Comparison of ENCODE assay signal across 8 mouse cellular contexts in genomic region chr2:25877736-25878268, GRCm38 (mm10). TPM values are rescaled to one million over a fixed set of nuclear protein-coding genes. Genes with fewer than 3 reads are reported as not detected.
DNase-seq lines count a peak whose midpoint lies in the region; ATAC-seq lines count a peak whose summit lies in the region.
"Had no signal": no experiment of that assay in that cellular context is flagged by ENCODE, and none has a peak within 500 bp of the region (broad histone marks: within the 10 kb centered on the region; RNA-seq: fewer than 3 reads in every experiment).

No protein-coding gene starts in this region.

- no peaks in the 10 kb centered on the region; the same call in none of the 2 replicates for H3K4me1 ChIP-seq in lung, embryonic 16.5 days (replicated peaks; ENCODE audit: control insufficient read depth, insufficient read depth, low read length)
- H3K4me1 ChIP-seq in embryonic facial prominence, embryonic 11.5 days (ENCODE audit: control insufficient read depth, insufficient read depth, low read length): no peaks in the 10 kb centered on the region

- H3K27me3 ChIP-seq in lung, embryonic 16.5 days (ENCODE audit: control insufficient read depth, insufficient read depth, low read depth, low read length): peaks cover 23% of the 10 kb centered on the region
- peaks cover 18% of the 10 kb centered on the region for H3K27me3 ChIP-seq in embryonic facial prominence, embryonic 11.5 days (ENCODE audit: control insufficient read depth, insufficient read depth, low read length)

- 2% methylated on average over 34 of the region's 49 CpGs for WGBS in lung, embryonic 16.5 days
- 5% methylated on average over 40 of the region's 49 CpGs for WGBS in embryonic facial prominence, embryonic 11.5 days

- H3K4me3 ChIP-seq in lung, embryonic 16.5 days (ENCODE audit: low read length): peak overlapping the region; percentile 22
- peak overlapping the region; percentile 33 for H3K4me3 ChIP-seq in embryonic facial prominence, embryonic 11.5 days (ENCODE audit: low read depth, low read length)

- no peak for DNase-seq in lung, postnatal 4 days
- no peak for DNase-seq in embryonic facial prominence, embryonic 11.5 days (ENCODE audit: low spot score)
- DNase-seq in left cerebral cortex, postnatal 14 days (ENCODE audit: low spot score in 2 of 2): peak; percentile 40 to 45
- peak; percentile 15 for DNase-seq in retina, embryonic 14.5 days (ENCODE audit: low spot score)
- no peak for DNase-seq in kidney, postnatal 25 days

- H3K36me3 ChIP-seq in lung, embryonic 16.5 days (ENCODE audit: control insufficient read depth, insufficient read depth, low read length): no peaks in the 10 kb centered on the region
- H3K36me3 ChIP-seq in embryonic facial prominence, embryonic 11.5 days (replicated peaks; ENCODE audit: control insufficient read depth, insufficient read depth, low read depth, low read length): no peaks in the 10 kb centered on the region

- intact Hi-C loops in left cerebral cortex, postnatal 14 days (cut with DNase I): loop anchor here (2.0 kb wide), 1 partner anchor 39 kb away; no protein-coding TSS in a partner anchor

- no peaks in the 10 kb centered on the region for H3K9me3 ChIP-seq in lung, embryonic 16.5 days (ENCODE audit: control insufficient read depth, low read length)
- no peaks in the 10 kb centered on the region for H3K9me3 ChIP-seq in embryonic facial prominence, embryonic 11.5 days (replicated peaks; ENCODE audit: control insufficient read depth, low read length)

- no peak overlapping the region for H3K9ac ChIP-seq in lung, embryonic 16.5 days (ENCODE audit: low read length)
- peak overlapping the region; percentile 50 for H3K9ac ChIP-seq in embryonic facial prominence, embryonic 11.5 days (replicated peaks; ENCODE audit: low read length)

- ATAC-seq in lung, embryonic 16.5 days (ENCODE audit: low read depth): no peak
- ATAC-seq in embryonic facial prominence, embryonic 11.5 days (replicated peaks; ENCODE audit: insufficient number of reproducible peaks, low FRiP score, low TSS enrichment, low read depth): no peak
- ATAC-seq in megakaryocyte progenitor cell, adult 5-6 weeks (replicated peaks; ENCODE audit: poor library complexity): no peak

- H3K4me2 ChIP-seq in lung, embryonic 16.5 days (ENCODE audit: low read depth, low read length): peak overlapping the region; percentile 41
- peak overlapping the region; percentile 70 for H3K4me2 ChIP-seq in embryonic facial prominence, embryonic 11.5 days (ENCODE audit: low read depth, low read length)

- H3K27ac ChIP-seq in lung, embryonic 16.5 days (ENCODE audit: low read length): no peak overlapping the region
- no peak overlapping the region for H3K27ac ChIP-seq in embryonic facial prominence, embryonic 11.5 days (replicated peaks; ENCODE audit: low read depth, low read length)

RNA-seq across cellular contexts. Expression of gene Kcnt1, which starts 14.3 kb away (rescaled TPM):
- polyA plus RNA-seq in lung, embryonic 16.5 days (2015; fragmentation: Nextera tagmentation; extraction: Ambion mirVana): 0.24 and 0.46 TPM in 2 replicates
- 0.10 and 0.28 TPM in 2 replicates for polyA plus RNA-seq in embryonic facial prominence, embryonic 11.5 days (2014; fragmentation: Nextera tagmentation; extraction: Ambion mirVana)
- total RNA-seq in left cerebral cortex, postnatal 14 days (2021): 100 to 1,000 TPM; 114 to 120 TPM
- not detected in 2 replicates for total RNA-seq in megakaryocyte progenitor cell, adult 5-6 weeks (2015)
- total RNA-seq in megakaryocyte progenitor cell, adult 5-6 weeks (2017): not detected in 2 replicates

RNA-seq across cellular contexts. Expression of gene Sohlh1, which starts 30.8 kb away (rescaled TPM):
- not detected in 2 replicates for polyA plus RNA-seq in lung, embryonic 16.5 days (2015; fragmentation: Nextera tagmentation; extraction: Ambion mirVana)
- polyA plus RNA-seq in embryonic facial prominence, embryonic 11.5 days (2014; fragmentation: Nextera tagmentation; extraction: Ambion mirVana): not detected in 2 replicates
- total RNA-seq in left cerebral cortex, postnatal 14 days (2021): not detected
- not detected in 2 replicates for total RNA-seq in megakaryocyte progenitor cell, adult 5-6 weeks (2015)
- not detected in 2 replicates for total RNA-seq in megakaryocyte progenitor cell, adult 5-6 weeks (2017)
- total RNA-seq: left cerebral cortex, adult 8-10 months had no signal

RNA-seq across cellular contexts. Expression of gene Lcn9, which starts 54.8 kb away (rescaled TPM):
- polyA plus RNA-seq in lung, embryonic 16.5 days (2015; fragmentation: Nextera tagmentation; extraction: Ambion mirVana): not detected in 2 replicates
- polyA plus RNA-seq in embryonic facial prominence, embryonic 11.5 days (2014; fragmentation: Nextera tagmentation; extraction: Ambion mirVana): not detected in 2 replicates
- total RNA-seq in left cerebral cortex, postnatal 14 days (2021): not detected
- not detected in 2 replicates for total RNA-seq in megakaryocyte progenitor cell, adult 5-6 weeks (2015)
- not detected in 2 replicates for total RNA-seq in megakaryocyte progenitor cell, adult 5-6 weeks (2017)
- total RNA-seq: left cerebral cortex, adult 8-10 months had no signal

Comparison
In these comparisons a context has a peak if more than half of its experiments do, and no peak if none do; other contexts are left out.
1. DNase-seq: peak in left cerebral cortex, postnatal 14 days (2 of 2) and retina, embryonic 14.5 days (single experiment); none in lung, postnatal 4 days (0 of 2), embryonic facial prominence, embryonic 11.5 days (single experiment) and kidney, postnatal 25 days (0 of 2).
2. RNA of gene Kcnt1, which starts 14.3 kb away (total RNA-seq): 114 to 120 TPM in left cerebral cortex, postnatal 14 days; not detected in megakaryocyte progenitor cell, adult 5-6 weeks; every median in the first group is over 100 times any median in the second.